Mouse (Mus musculus) kidney, adult 2 months (tissue): ENCODE results near the gene Khdc4. TPM values are rescaled to one million over a fixed set of nuclear protein-coding genes. Genes with fewer than 3 reads are reported as not detected.
"Not testable (repeated sequence)": the region's sequence is repeated elsewhere in the genome, so short reads cannot be mapped to it uniquely, and the experiment has no call there.

Experiments
- DNase-seq: peaks from one replicate; pipeline ENCODE4 v3.0.0; 2021
- H3K27ac ChIP-seq: fragments of 200-500 bp; 2 replicates; pipeline ENCODE4 v1.5.1; 2012; ENCODE audit warnings: low read depth, low read length, control low read depth, inconsistent platforms; ENCODE audit not compliant: insufficient read depth
- H3K27me3 ChIP-seq: fragments of 200-500 bp; replicated peaks from 2 replicates; pipeline ENCODE4 v1.6.1; 2012; ENCODE audit warnings: mild to moderate bottlenecking, moderate library complexity, low read length, inconsistent platforms; ENCODE audit not compliant: control insufficient read depth, insufficient read depth
- H3K36me3 ChIP-seq: fragments of 200-500 bp; 2 replicates; pipeline ENCODE4 v1.6.1; 2012; ENCODE audit warnings: mild to moderate bottlenecking, moderate library complexity, low read length, inconsistent platforms; ENCODE audit not compliant: control insufficient read depth, insufficient read depth
- H3K4me1 ChIP-seq: fragments of 200-500 bp; 2 replicates; pipeline ENCODE4 v1.6.1; 2011; ENCODE audit warnings: low read length; ENCODE audit not compliant: control insufficient read depth, insufficient read depth
- H3K4me3 ChIP-seq: fragments of 200-500 bp; 2 replicates; pipeline ENCODE4 v1.5.1; 2011; ENCODE audit warnings: mild to moderate bottlenecking, low read depth, low read length, control low read depth; ENCODE audit not compliant: insufficient read depth
- CTCF ChIP-seq: fragments of 200-500 bp; conservative IDR thresholded peaks from 2 replicates; pipeline ENCODE4 v1.5.1; 2011; ENCODE audit warnings: low read depth, mild to moderate bottlenecking, control low read depth, low read length, moderate library complexity, mixed read lengths; ENCODE audit not compliant: insufficient read depth, insufficient read length
- POLR2A ChIP-seq: fragments of 200-500 bp; IDR thresholded peaks from one replicate; pipeline ENCODE4 v1.6.1; 2011; ENCODE audit warnings: low read depth, low read length, control low read depth
- WGBS: fragments of 180-500 bp; shearing (Covaris S2); methylation state at CpG from one replicate; pipeline ENCODE4 v1.1.7; 2018; 5-methylcytosine and 5-hydroxymethylcytosine counted together
- polyA plus RNA-seq: library from polyadenylated mRNA; depleted of rRNA; stranded (reverse); fragments of >200 nt; gene quantifications from 2 replicates; pipeline ENCODE4 v1.2.3, GENCODE M21; 2012

The Khdc4 gene
- polyA plus RNA-seq, 1 experiment = 41.2 TPM

DNA sequence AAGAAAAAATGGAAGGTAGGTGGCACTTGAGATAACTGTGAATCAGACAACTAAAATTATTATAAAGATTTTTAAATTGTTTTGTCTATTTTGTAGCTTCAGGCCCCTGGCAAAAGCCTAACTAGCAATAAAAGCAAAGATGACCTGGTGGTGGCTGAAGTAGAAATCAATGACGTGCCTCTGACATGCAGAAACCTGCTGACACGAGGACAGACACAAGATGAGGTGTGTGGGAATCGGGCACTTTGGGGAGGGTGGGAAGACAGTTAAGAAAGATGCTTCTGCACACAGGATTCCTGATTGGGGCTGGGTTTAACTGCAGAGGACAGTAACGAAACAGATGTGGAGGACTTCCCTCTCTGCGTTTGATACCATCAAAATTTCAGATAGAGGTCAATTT is 3.5 kb downstream of the Khdc4 start:
- peaks cover 19% of the 10 kb centered on the region for H3K36me3 ChIP-seq
- H3K4me3 ChIP-seq = no peak overlapping the region
- 81% methylated on average over 5 of the region's 5 CpGs for WGBS
- H3K27me3 ChIP-seq = no peaks in the 10 kb centered on the region
- no peak for DNase-seq
- no peak overlapping the region for H3K27ac ChIP-seq
- TF ChIP-seq CTCF (no peak), POLR2A (no peak)
- peaks cover 7% of the 10 kb centered on the region; the same call in 1 of the 2 replicates for H3K4me1 ChIP-seq

- no peaks in the 10 kb centered on the region for H3K4me1 ChIP-seq
- H3K36me3 ChIP-seq = peaks cover 44% of the 10 kb centered on the region
- DNase-seq = no peak
- no peak overlapping the region for H3K4me3 ChIP-seq
- no peak for TF ChIP-seq POLR2A
- no peaks in the 10 kb centered on the region for H3K27me3 ChIP-seq
- H3K27ac ChIP-seq = no peak overlapping the region
Observed at GRCm38 (mm10) chr3:88695545-88695944, 9.9 kb downstream of the Khdc4 start.

- DNase-seq = no peak
- no peaks in the 10 kb centered on the region for H3K27me3 ChIP-seq
- no peak for TF ChIP-seq POLR2A
- TF ChIP-seq CTCF = no peak
- peaks cover 46% of the 10 kb centered on the region for H3K36me3 ChIP-seq
- H3K4me1 ChIP-seq = no peaks in the 10 kb centered on the region
- no peak overlapping the region for H3K4me3 ChIP-seq
- H3K27ac ChIP-seq = no peak overlapping the region
- 97% methylated on average over 1 of the region's 1 CpGs for WGBS
Observed at GRCm38 (mm10) chr3:88698051-88698450, 12.4 kb downstream of the Khdc4 start.

DNA sequence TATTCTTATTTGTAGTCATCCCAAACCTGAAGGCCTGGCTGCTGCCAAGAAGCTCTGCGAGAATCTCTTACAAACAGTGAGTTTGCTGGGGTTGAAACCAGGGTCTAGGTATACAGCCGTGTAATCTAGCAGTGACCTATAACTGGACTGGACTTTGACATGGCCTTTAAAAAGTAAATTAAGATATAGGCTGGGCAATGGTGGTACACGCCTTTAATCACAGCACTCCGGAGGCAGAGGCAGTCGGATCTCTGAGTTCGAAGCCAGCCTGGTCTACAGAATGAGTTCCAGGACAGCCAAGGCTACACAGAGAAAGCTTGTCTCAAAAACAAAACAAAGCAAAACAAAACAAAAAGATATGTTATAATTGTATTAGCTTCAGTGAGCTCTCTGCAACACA is 13.2 kb downstream of the Khdc4 start:
- Histone ChIP-seq H3K27ac (no peak overlapping the region), H3K27me3 (no peaks in the 10 kb centered on the region), H3K4me1 (no peaks in the 10 kb centered on the region), H3K36me3 (peaks cover 50% of the 10 kb centered on the region), H3K4me3 (no peak overlapping the region)
- TF ChIP-seq CTCF (no peak), POLR2A (no peak)
- DNase-seq = no peak
- 90% methylated on average over 6 of the region's 6 CpGs for WGBS

- Histone ChIP-seq H3K4me1 (no peaks in the 10 kb centered on the region), H3K4me3 (no peak overlapping the region), H3K36me3 (peaks cover 44% of the 10 kb centered on the region), H3K27me3 (no peaks in the 10 kb centered on the region), H3K27ac (no peak overlapping the region)
- 81% methylated on average over 3 of the region's 3 CpGs for WGBS
- no peak for TF ChIP-seq CTCF
- no peak for TF ChIP-seq POLR2A
- DNase-seq = no peak
Observed at GRCm38 (mm10) chr3:88700247-88700646, 14.6 kb downstream of the Khdc4 start.

- no peak overlapping the region for H3K27ac ChIP-seq
- no peaks in the 10 kb centered on the region for H3K4me1 ChIP-seq
- WGBS = 40% methylated on average over 3 of the region's 3 CpGs
- H3K27me3 ChIP-seq = no peaks in the 10 kb centered on the region
- TF ChIP-seq POLR2A = no peak
- TF ChIP-seq CTCF = no peak
- H3K4me3 ChIP-seq = no peak overlapping the region
- H3K36me3 ChIP-seq = peaks cover 46% of the 10 kb centered on the region
- DNase-seq = no peak
Observed at GRCm38 (mm10) chr3:88701222-88701621, 15.6 kb downstream of the Khdc4 start.

- H3K27ac ChIP-seq = no peak overlapping the region
- no peak for TF ChIP-seq POLR2A
- TF ChIP-seq CTCF = no peak
Observed at GRCm38 (mm10) chr3:88713709-88714108, 28.1 kb downstream of the Khdc4 start.

DNA sequence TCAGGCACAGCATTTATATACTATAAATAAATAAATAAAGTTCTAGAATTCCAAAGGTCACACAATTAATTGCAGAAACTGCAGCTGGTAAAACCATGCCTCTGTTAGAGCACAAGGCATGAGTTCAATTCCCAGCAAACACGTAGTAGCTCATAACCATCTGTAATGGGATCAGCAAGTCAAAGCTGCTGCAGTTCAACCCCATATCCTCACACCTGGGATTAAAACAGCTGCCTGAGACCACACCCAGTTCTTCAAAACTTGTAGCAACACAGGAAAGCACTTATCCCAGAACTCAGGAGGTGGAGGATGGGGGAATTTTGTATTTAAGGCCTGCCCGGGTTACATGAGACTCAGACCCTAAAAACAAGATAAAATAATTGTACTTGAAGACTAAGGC is 29.1 kb downstream of the Khdc4 start:
- no peak for DNase-seq
- no peak overlapping the region for H3K27ac ChIP-seq
- H3K4me3 ChIP-seq = no peak overlapping the region
- no peaks in the 10 kb centered on the region for H3K27me3 ChIP-seq
- peaks cover 18% of the 10 kb centered on the region for H3K4me1 ChIP-seq
- WGBS = 78% methylated on average over 2 of the region's 2 CpGs
- TF ChIP-seq CTCF (no peak), POLR2A (no peak)
- H3K36me3 ChIP-seq = peaks cover 18% of the 10 kb centered on the region

More at GRCm38 (mm10) chr3:88713709-88714108, 28.1 kb downstream of the Khdc4 start:
- Histone ChIP-seq H3K27me3 (no peaks in the 10 kb centered on the region), H3K36me3 (peaks cover 21% of the 10 kb centered on the region), H3K4me3 (no peak overlapping the region), H3K4me1 (peaks cover 9% of the 10 kb centered on the region)
- WGBS = 89% methylated on average over 4 of the region's 4 CpGs
- no peak for DNase-seq

DNA sequence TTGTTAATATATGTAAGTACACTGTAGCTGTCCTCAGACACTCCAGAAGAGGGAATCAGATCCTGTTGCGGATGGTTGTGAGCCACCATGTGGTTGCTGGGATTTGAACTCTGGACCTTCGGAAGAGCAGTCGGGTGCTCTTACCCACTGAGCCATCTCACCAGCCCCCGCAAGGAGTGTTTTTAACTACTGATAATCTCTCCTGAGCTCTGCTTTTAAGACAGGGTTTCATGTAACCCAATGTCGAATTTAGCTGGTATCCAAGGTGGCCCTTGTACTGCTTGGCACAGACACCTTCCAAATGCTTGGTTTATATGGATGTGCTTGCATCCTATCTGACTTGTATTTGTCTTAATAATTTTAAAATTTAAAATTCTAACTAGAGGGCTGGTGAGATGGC is 30.1 kb downstream of the Khdc4 start:
- not testable (repeated sequence) for H3K27me3 ChIP-seq, H3K4me3 ChIP-seq, DNase-seq, H3K27ac ChIP-seq
- peaks cover 13% of the 10 kb centered on the region for H3K36me3 ChIP-seq
- WGBS = 89% methylated on average over 5 of the region's 5 CpGs
- H3K4me1 ChIP-seq = peaks cover 19% of the 10 kb centered on the region
